Mouse (Mus musculus) mouse embryonic stem cell (cell line): ENCODE measurements around the gene Itgb8.

Experiments used
- in situ Hi-C, 2 experiments: fragments of 300-500 bp; cut with MboI; formaldehyde crosslinking; loops; 1 replicate in 1 of 2; 3 replicates in 1 of 2; pipeline ENCODE4 v1.14.3; 2019 to 2020; ENCODE audit warnings: low sequenced_read_pairs in 2 of 2, low pct_unique_long_range_greater_than_20kb in 1 of 2, mixed read lengths in 1 of 2; ENCODE audit not compliant: unreplicated experiment in 1 of 2

Gene Itgb8

GRCm38 (mm10) chr12:119159254-119159933 lies 79.2 kb downstream of the Itgb8 start:
- in situ Hi-C loops = no loop called here

- in situ Hi-C loops = no loop called here
Observed at GRCm38 (mm10) chr12:119157686-119158085, 80.9 kb downstream of the Itgb8 start.

- in situ Hi-C loops = no loop called here
Observed at GRCm38 (mm10) chr12:119157068-119157467, 81.5 kb downstream of the Itgb8 start.

GRCm38 (mm10) chr12:119155566-119155965 lies 83.0 kb downstream of the Itgb8 start:
- in situ Hi-C loops = no loop called here

- in situ Hi-C loops = no loop called here
Observed at GRCm38 (mm10) chr12:119150956-119151355, 87.6 kb downstream of the Itgb8 start.

- in situ Hi-C loops = no loop called here
Observed at GRCm38 (mm10) chr12:119147753-119148152, 90.8 kb downstream of the Itgb8 start.

- in situ Hi-C loops = no loop called here
Observed at GRCm38 (mm10) chr12:119146031-119146430, 92.6 kb downstream of the Itgb8 start.

GRCm38 (mm10) chr12:119137946-119138345 lies 100.7 kb downstream of the Itgb8 start:
- in situ Hi-C loops = no loop called here

GRCm38 (mm10) chr12:119113522-119114135 lies 125.0 kb downstream of the Itgb8 start:
- in situ Hi-C loops = no loop called here

- in situ Hi-C loops = no loop called here
Observed at GRCm38 (mm10) chr12:119110091-119110490, 128.5 kb downstream of the Itgb8 start.
